Mouse (Mus musculus) gastrocnemius, adult 18-20 months (tissue): ENCODE data around the gene Atxn7l3. TPM values are rescaled to one million over a fixed set of nuclear protein-coding genes. Genes with fewer than 3 reads are reported as not detected.
A peak's percentile ranks its signal among the peaks of the same experiment; 100 is the strongest.

Source experiments
- DNase-seq: peaks from one replicate; pipeline ENCODE4 v3.0.0; 2021; ENCODE audit warnings: low spot score
- total RNA-seq, 2 experiments: library from RNA; stranded (reverse); gene quantifications; 2 replicates each; pipeline ENCODE4 v1.2.3; 2021

Gene Atxn7l3
- total RNA-seq, 2 experiments from 2014 or later: 9.3 to 13.0 TPM

DNA sequence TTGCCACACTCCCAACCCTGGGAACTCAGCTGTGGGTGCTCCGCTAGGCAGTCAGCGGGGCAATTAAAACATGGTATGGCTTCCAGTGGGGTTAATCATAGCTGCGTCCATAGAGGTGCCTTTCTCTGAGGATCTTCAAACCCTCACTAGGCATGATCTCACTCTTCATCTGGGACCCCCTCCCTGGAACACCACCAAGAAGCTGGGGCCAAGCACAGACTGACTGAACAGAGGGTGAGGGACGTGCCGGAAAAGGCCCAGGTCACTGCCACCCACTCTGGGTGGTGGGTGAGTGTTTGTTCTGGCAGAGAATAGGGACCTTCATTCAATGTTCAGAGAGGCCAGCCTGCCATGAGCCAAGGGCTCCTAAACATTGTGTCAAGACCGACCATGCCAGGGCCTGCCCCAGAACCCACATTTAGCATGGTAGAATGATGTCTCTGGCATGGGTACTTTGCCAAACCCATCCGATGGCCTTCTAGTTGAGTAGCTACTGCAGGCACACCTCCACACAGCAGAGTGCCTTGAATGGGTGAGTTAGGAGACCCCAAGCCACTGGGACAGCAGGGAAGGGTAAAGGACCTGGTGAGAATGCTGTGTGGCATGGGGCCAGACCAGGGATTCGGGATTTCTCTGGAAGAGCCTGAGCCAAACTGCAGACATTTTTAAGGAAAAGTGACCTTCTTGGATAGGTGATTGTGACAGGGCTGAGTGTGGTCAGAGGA is 29.6 kb downstream of the Atxn7l3 start:
- DNase-seq: no peak

DNA sequence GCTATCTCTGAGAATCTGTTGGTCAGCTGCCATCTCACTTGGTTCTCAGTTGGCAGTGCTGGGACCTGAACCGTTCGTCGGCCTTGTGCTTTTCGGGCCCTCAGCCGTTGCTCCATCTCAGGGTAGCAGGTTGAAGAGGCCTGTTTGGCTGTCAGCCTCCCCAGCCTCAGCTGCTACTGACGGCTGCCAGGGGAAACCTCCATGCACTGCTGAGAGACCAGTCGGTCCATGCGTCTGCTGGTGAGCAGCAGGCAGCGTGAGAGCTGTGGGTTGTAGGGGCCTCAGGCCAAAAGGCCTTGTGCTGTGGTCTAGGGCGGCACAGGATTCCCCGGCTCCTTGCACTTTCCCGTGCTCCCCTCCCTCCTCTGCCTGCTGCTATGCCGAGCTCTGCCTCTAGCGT is 30.6 kb downstream of the Atxn7l3 start:
- no peak for DNase-seq

DNA sequence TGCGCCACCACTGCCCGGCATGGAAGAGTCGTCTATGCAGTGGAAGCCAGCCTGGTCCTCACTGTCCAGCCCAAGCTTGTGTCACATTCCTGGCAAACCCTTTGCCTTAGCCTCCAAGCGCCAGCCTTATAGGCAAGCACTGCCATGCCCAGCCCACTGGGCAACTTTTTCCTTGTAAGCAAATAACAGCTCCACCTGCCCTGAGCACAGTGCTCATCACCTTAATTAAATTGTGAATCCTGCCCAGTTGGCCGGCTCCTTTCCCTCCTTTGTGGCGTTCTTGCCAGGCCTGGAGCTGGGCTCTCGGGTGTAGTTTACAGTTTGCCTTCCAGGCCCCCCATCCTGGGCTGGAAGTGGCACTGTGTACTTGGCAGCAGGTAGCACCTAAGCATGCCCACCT is 33.2 kb downstream of the Atxn7l3 start:
- DNase-seq: no peak

DNA sequence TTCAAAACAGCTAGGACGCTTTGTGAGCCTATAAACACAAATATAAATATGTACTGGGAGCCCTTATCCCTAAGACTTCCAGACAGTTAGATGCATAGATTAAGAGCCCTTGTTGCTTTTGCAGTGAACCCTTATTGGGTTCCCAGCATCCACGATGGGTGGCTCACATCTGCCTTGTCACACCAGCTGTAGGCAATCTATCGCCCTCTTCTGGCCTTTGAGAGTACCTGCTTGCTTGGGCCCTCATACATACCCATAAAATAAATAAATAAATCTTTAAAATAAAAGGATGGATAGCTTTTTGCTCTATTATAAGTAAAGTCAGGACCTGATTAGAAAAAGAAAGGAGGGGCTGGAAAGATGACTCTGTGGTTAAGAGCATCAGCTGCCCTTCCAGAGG is 37.9 kb downstream of the Atxn7l3 start:
- no peak for DNase-seq

GRCm38 (mm10) chr11:102258095-102258494 is 38.3 kb downstream of the Atxn7l3 start:
- no peak for DNase-seq

DNA sequence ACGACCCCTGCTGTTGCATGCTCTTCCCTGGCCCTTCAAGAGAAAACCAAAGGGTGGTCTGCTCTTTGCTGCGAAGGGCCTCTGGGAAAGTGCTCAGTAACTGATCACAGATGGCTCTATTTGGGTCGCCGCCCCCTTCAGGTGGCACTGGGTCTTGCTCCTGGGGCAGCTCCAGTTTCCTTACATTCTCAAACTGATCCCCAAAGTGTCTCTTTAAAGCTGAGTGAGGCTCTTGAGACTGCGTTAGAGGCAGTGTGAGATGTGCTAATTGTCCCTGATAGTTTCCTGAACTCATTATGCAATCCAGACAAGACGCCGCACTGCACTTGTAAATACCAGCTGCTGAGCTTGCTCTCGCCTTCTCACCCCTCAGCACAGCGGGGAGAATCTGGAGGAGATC is 38.9 kb downstream of the Atxn7l3 start:
- no peak for DNase-seq

DNA sequence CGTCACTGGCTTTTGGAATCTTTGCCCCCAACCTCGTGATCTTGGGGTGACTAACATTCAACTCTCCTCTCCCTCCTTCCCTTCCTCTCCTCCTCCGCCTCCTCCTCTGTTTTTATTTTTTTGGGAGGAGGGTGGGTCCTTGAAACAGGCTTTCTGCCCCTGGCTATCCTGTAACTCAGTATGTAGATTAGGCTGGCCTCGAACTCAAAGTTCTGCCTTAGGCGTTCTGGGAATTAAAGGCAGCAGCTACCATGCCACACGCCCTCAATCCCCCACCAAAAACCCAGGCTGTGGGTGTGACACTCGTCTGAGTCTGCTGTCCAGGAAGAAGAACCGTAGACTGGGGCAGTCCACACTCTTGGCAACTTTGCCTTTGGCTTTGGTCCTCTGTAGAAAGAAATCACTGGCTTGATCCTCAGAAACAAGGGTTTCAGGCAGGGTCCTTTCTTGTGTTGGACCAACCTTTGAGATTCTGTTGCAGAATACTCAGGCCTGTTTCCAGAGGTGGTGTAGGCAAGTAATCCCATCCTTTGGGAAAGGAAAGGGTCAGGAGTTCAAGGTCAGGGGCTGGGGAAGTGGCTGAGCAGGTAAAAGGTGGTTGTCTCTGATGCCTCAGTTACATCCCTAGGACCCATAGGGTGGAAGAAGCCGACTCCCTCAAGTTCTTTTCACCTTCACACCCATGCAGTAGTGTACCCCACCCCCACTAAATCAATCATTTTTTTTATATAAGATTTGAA is 46.9 kb downstream of the Atxn7l3 start:
- no peak for DNase-seq

DNA sequence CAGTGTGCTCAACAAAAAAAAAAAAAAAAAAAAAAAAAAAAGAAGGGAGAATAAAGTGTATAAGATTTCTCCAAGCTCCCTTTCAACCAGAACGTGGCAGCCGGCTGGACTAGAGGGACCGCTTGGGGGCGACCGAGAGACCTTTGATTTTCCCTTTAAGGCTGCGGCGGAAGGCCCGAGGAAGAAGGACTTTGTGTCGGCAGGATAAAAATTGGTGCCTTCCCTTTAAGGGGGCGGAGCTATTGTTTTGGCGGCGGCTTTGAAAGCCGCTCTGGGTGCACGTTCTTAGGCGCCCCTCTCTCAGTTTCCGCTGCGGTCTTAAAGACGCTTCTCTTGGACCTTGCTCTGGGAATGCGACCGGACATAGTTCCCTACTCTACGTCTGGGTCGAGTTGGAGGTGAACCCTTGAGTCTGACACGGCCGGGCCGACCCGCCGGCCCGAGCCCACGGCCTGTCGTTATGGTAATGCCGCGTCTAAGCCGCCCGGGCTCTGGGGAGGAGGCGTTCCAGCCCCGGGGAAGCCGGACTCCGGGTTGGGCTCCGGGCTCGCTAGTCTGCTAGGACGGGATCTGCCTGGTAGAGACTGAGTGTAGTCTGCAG is 47.7 kb downstream of the Atxn7l3 start, which contains the start of gene BC030867:
TSS of gene BC030867 (plus strand) at position 253 of the 601 bp plus-strand sequence.
- DNase-seq: peak; percentile 95

DNA sequence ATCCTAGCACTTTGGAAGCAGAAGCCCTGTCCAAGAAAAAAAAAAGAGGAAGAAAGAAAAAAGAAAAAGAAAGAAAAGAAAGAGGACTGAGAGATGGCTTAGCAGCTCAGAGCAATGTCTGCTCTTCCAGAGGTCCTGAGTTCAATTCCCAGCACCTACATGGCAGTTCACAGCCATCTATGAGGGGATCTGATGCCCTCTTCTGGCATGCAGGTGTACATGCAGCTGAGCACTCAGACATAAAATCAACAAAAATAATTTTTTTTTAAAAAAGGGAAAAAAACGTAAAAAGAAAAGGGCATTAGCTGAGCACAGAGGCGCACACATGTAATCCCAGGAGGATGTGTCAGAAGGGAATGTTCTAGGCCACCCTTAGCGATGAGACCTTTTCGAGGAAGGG is 49.6 kb downstream of the Atxn7l3 start:
- no peak for DNase-seq

- no peak for DNase-seq
These were observed 50.2 kb downstream of the Atxn7l3 start for GRCm38 (mm10) chr11:102246273-102246635.

GRCm38 (mm10) chr11:102245581-102246272 is 50.7 kb downstream of the Atxn7l3 start:
- DNase-seq: no peak

DNA sequence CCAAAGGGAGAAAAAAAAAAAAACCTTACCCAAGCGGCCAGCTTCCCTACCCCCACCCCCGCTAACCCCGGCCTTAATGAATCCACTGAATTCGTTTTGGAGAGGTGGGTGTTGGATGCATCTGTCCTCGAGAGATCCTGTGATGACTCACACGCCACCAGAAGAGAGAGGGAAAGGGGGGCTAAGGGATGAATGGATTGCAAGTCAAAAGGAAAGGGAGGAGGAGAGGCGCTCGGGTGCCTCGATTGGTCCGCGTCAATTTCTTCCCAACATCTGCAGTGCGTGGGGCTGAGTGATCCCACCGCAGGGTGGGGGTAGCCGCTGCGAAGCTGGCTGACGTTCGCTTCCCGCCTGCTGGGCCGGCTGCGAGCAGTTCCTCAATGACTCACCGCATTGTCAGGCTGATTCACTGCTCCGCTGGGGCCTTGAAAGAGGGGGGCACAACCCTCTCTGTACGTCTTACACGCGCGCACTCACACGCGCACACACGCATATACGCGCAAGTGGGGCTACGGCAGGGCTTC is 51.4 kb downstream of the Atxn7l3 start:
- DNase-seq: no peak

- DNase-seq: no peak
These were observed 54.6 kb downstream of the Atxn7l3 start for GRCm38 (mm10) chr11:102241874-102242273.

DNA sequence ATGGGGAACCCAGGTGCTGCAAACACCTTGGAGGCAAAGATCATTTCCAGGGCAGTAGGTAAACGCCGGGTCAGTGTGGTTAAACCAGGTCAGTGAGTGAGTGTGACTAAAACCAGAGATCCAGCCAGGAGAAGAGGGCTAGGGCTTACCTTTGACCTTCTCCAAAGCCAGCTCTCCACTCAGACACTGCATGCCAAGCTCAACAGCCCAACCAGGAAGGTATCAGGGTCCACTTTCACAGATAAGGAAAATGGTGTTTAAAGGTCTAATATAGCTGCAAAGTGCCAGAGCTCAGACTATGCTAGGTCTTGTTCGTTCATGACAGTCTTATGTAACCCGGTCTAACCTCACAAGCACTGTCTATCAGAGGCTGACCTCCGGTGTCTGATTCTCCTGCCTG is 55.2 kb downstream of the Atxn7l3 start:
- DNase-seq: no peak

DNA sequence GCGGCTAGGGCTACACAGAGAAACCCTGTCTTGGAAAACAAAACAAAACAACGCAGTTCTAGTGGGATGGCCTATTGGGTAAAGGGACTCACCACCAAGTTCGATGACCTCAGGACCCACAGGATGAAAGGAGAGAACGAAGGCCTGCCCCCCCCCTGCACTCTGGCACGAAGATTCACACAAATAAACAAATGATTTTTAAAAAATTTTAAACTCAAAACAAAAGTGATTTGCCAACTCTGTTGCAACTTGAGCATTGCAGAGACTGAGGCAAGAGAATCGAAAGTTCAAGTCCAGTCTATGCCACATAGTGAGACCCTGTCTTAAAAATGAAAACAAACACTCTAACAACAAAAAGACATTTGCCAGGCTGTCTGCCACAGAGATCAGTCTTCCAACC is 55.8 kb downstream of the Atxn7l3 start:
- DNase-seq: no peak

Other genes with a start within 250 kb of the Atxn7l3 start
- gene Mpp2, start 208.1 kb downstream of the Atxn7l3 start, total RNA-seq: 1 to 10 TPM; 1.0 to 1.2 TPM
- not detected for gene Ppy, start 195.3 kb downstream of the Atxn7l3 start, total RNA-seq
- not detected for gene Pyy, start 188.8 kb downstream of the Atxn7l3 start, total RNA-seq
- not detected for gene Nags, start 151.1 kb downstream of the Atxn7l3 start, total RNA-seq
- 1 to 10 TPM; 9.3 to 9.8 TPM for gene Tmem101, start 140.2 kb downstream of the Atxn7l3 start, total RNA-seq
- gene Lsm12, start 111.3 kb downstream of the Atxn7l3 start, total RNA-seq: 100 to 1,000 TPM; 102 to 105 TPM
- gene G6pc3, start 107.0 kb downstream of the Atxn7l3 start, total RNA-seq: 10 to 100 TPM; 60.4 to 61.1 TPM
- 100 to 1,000 TPM in 1 of 2 experiments, 10 to 100 TPM in 1; 73.6 to 104 TPM for gene Hdac5, start 66.5 kb downstream of the Atxn7l3 start, total RNA-seq
- not detected for gene BC030867, start 47.7 kb downstream of the Atxn7l3 start, total RNA-seq
- gene Asb16, start 27.9 kb downstream of the Atxn7l3 start, total RNA-seq: 10 to 100 TPM; 86.0 to 97.5 TPM
- 10 to 100 TPM; 14.6 to 15.8 TPM for gene Tmub2, start 11.7 kb downstream of the Atxn7l3 start, total RNA-seq
- 10 to 100 TPM; 35.4 to 42.6 TPM for gene Ubtf, start 23.1 kb upstream of the Atxn7l3 start, total RNA-seq
- under 1 TPM in 1 of 2 experiments, not detected in 1; 0.07 TPM for gene Slc4a1, start 69.6 kb upstream of the Atxn7l3 start, total RNA-seq
- not detected for gene Rundc3a, start 96.8 kb upstream of the Atxn7l3 start, total RNA-seq
- 10 to 100 TPM; 61.2 to 62.0 TPM for gene Slc25a39, start 111.3 kb upstream of the Atxn7l3 start, total RNA-seq
- gene Grn, start 133.7 kb upstream of the Atxn7l3 start, total RNA-seq: 10 to 100 TPM; 17.1 to 20.7 TPM
- 1 to 10 TPM in 1 of 2 experiments, under 1 TPM in 1; 0.62 to 1.1 TPM for gene Fam171a2, start 151.1 kb upstream of the Atxn7l3 start, total RNA-seq
- gene Itga2b, start 173.5 kb upstream of the Atxn7l3 start, total RNA-seq: 1 to 10 TPM in 1 of 2 experiments, under 1 TPM in 1; 0.64 to 1.4 TPM